Mouse (Mus musculus) limb, embryonic 11.5 days (tissue): Measurements from ENCODE around the gene Rbm11. TPM values are rescaled to one million over a fixed set of nuclear protein-coding genes. Genes with fewer than 3 reads are reported as not detected.

ENCODE experiments used
- ATAC-seq: fragments of 200-750 bp; cut with Nextera tagmentation; 2 replicates; pipeline ENCODE4 v1.8.0; 2017; ENCODE audit warnings: low read depth; ENCODE audit not compliant: insufficient number of reproducible peaks, low FRiP score, low TSS enrichment
- DNase-seq: peaks from one replicate; pipeline ENCODE4 v3.0.0-alpha.2; 2015; ENCODE audit warnings: low spot score
- H3K27ac ChIP-seq: fragments of 300-500 bp; sonication (generic); replicated peaks from 2 replicates; pipeline ENCODE4 v1.5.1; 2014; ENCODE audit warnings: low read depth, mild to moderate bottlenecking, low read length
- H3K27me3 ChIP-seq: fragments of 300-500 bp; sonication (generic); 2 replicates; pipeline ENCODE4 v1.6.1; 2014; ENCODE audit warnings: mild to moderate bottlenecking, low read length, mixed read lengths; ENCODE audit not compliant: control insufficient read depth, insufficient read depth
- H3K36me3 ChIP-seq: fragments of 300-500 bp; sonication (generic); 2 replicates; pipeline ENCODE4 v1.6.1; 2014; ENCODE audit warnings: mild to moderate bottlenecking, low read length, moderate library complexity, mixed read lengths; ENCODE audit not compliant: control insufficient read depth, insufficient read depth
- H3K4me1 ChIP-seq: fragments of 300-500 bp; sonication (generic); 2 replicates; pipeline ENCODE4 v1.6.1; 2014; ENCODE audit warnings: low read length, mixed read lengths; ENCODE audit not compliant: control insufficient read depth, insufficient read depth
- H3K4me2 ChIP-seq: fragments of 300-500 bp; sonication (generic); 2 replicates; pipeline ENCODE4 v1.6.1; 2014; ENCODE audit warnings: low read depth, mild to moderate bottlenecking, moderate library complexity; ENCODE audit not compliant: severe bottlenecking
- H3K4me3 ChIP-seq: fragments of 300-500 bp; sonication (generic); 2 replicates; pipeline ENCODE4 v1.5.1; 2014; ENCODE audit warnings: low read depth, low read length
- H3K9ac ChIP-seq: fragments of 300-500 bp; sonication (generic); 2 replicates; pipeline ENCODE4 v1.6.1; 2014; ENCODE audit warnings: mild to moderate bottlenecking, low read length
- H3K9me3 ChIP-seq: fragments of 300-500 bp; sonication (generic); 2 replicates; pipeline ENCODE4 v1.6.1; 2016; ENCODE audit warnings: low read length; ENCODE audit not compliant: control insufficient read depth
- WGBS: fragments of 180-500 bp; shearing (Covaris S2); extraction: QIAGEN DNeasy Blood & Tissue Kit; methylation state at CpG from one replicate; pipeline ENCODE4 v1.1.7; 2014; 5-methylcytosine and 5-hydroxymethylcytosine counted together
- polyA plus RNA-seq: library from polyadenylated mRNA; unstranded; fragments of >200 nt; fragmentation: Nextera tagmentation; extraction: Ambion mirVana; gene quantifications from 2 replicates; pipeline ENCODE4 v1.2.1, GENCODE M21; 2014

Rbm11 gene
- polyA plus RNA-seq = 0.17 and 0.35 TPM in 2 replicates

DNA sequence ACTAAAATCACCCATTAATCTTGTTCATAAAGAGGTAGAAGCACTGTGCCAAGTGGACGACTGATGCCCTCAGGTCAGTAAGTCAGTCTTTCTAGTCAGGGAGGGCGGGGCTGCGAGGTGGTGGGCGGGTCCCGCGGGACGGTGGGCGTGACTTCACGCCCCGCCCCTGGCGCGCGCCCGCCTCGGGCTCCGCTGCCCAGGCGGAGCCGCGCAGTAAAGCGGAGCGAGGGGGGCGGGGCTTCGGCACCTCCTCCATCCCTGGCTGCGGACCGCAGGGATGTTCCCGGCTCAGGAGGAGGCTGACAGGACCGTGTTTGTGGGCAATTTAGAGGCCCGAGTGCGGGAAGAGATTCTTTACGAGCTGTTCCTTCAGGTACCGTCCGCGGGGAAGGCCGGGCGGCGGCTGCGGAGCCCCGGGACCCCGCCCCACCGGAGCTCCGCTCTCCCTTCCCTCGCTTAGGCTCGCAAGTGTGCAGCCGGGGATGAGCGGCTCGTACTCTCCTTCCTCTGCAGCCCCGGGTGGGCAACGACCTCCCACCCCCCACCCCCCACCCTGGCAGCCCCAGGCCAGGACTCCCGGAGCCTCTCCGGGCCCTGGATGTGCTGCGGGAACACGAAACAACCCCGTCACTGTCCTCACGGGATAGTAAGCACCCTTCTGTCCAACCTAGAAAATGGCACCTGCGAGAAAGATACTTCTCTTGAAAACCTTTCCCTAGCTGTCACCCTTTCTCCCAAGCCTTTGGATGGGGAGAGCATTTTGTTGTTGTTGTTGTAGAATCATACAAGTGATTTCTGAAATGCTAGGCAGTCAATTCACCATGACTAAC, at the start of gene Rbm11:
Gene Rbm11, plus strand, starts transcription at position 174 of the 830 bp plus-strand sequence.
- H3K4me2 ChIP-seq = peak within 1 kb of the TSS; percentile 88
- no peaks in the 10 kb centered on the region for H3K9me3 ChIP-seq
- no peaks in the 10 kb centered on the region for H3K36me3 ChIP-seq
- H3K9ac ChIP-seq = peak within 1 kb of the TSS; percentile 41; the same call in 1 of the 2 replicates
- ATAC-seq (peak; percentile 95), DNase-seq (peak; percentile 83)
- H3K27ac ChIP-seq = no peak within 1 kb of the TSS
- H3K27me3 ChIP-seq = no peaks in the 10 kb centered on the region
- no peaks in the 10 kb centered on the region for H3K4me1 ChIP-seq
- peak within 1 kb of the TSS; percentile 70 for H3K4me3 ChIP-seq
- under 1% methylated on average over 52 of the region's 55 CpGs for WGBS

DNA sequence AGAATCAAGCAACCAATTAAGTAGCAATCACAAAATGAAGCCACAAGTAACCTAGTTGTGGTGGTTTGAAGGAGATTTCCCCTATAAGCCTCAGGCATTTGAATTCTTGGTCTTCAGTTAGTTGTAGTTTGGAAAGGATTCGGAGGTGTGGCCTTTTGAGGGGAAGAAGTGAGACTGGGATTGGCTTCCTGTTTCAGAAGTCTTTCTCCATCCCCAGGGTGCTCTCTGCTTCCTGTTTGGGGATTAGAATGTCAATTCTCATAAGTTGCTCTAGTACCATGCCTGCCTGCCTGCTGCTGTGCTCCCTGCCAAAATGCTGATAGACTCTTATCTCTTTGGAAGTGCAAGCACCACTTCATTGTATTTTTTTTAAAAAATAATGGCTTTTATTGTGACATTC, 47.3 kb upstream of the Rbm11 start:
- no peak overlapping the region for H3K4me3 ChIP-seq
- H3K27me3 ChIP-seq = no peaks in the 10 kb centered on the region
- no peak overlapping the region for H3K9ac ChIP-seq
- no peak overlapping the region for H3K4me2 ChIP-seq
- no peaks in the 10 kb centered on the region for H3K36me3 ChIP-seq
- H3K9me3 ChIP-seq = no peaks in the 10 kb centered on the region
- H3K4me1 ChIP-seq = no peaks in the 10 kb centered on the region
- H3K27ac ChIP-seq = no peak overlapping the region
- ATAC-seq (no peak), DNase-seq (no peak)
- 87% methylated on average over 1 of the region's 1 CpGs for WGBS

DNA sequence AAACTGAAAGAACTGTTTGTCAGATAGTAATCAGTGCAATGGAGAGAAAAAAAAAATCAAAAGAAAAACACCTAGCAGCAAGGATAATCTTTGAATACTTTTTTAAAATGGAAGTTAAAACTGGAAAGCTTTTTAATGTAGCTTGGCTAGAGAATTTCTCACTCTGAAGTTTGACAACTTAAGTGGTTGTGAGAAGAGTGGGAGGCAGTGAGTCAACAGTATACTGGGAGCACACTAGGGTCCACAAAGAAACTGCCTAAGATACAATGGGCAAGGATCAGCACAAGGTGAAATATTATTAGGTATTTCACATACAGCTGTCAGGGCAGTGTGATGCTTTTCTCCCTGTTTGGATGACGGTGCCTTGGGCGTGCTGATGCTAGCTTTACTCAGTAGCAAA, 29.7 kb upstream of the Rbm11 start:
- WGBS = 94% methylated on average over 2 of the region's 2 CpGs

DNA sequence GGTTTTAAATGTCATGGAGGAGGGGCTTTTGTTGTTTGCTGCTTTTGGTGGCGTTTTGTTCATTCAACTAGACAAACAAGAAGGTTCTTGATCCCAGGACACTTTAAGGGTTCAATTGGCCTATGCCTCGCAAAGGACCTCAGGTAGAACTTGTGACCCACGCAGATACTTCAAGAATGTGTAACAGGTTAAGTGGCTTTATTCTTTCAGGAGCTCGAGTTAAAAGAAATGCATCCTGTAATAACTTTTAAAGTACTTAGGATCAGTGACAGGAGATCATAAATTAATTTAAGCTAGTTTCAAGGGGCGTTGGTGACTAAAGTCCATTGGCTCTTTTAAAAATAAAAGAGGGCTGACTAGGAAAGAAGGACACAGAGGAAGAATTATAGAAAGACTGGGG, 10.4 kb upstream of the Rbm11 start:
- 45% methylated on average over 5 of the region's 5 CpGs for WGBS
- no peak for ATAC-seq
- Histone ChIP-seq H3K9ac (no peak overlapping the region), H3K27ac (no peak overlapping the region), H3K4me3 (no peak overlapping the region), H3K36me3 (no peaks in the 10 kb centered on the region), H3K27me3 (no peaks in the 10 kb centered on the region), H3K4me2 (no peak overlapping the region), H3K9me3 (no peaks in the 10 kb centered on the region), H3K4me1 (no peaks in the 10 kb centered on the region)
- no peak for DNase-seq

More for the DNA sequence above, 29.7 kb upstream of the Rbm11 start:
- Histone ChIP-seq H3K27me3 (no peaks in the 10 kb centered on the region), H3K4me3 (no peak overlapping the region), H3K9ac (no peak overlapping the region), H3K4me1 (no peaks in the 10 kb centered on the region), H3K9me3 (no peaks in the 10 kb centered on the region), H3K27ac (no peak overlapping the region), H3K4me2 (no peak overlapping the region), H3K36me3 (no peaks in the 10 kb centered on the region)
- DNase-seq (no peak), ATAC-seq (no peak)

DNA sequence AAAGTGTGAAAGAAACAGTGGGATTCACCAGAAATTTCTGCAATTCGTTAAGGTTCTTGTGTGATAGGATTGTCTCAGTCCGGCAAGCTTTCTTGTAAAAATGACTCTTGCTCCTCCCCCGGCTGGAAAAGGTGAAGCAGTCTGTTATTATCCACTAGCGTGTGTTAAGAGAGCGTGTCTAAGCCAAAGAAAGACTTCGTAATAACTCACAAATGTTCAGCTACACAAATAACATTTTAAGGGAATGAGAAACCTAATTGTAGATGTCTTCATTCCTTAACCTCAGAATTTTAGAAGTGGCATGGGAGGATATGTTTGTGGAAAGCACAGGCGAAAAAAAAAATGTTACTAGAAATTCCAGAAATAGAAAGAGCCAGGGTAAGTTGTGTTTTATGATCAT, 6.7 kb upstream of the Rbm11 start, which contains the start of gene Lipi:
Gene Lipi, minus strand, starts transcription at position 101 of the 400 bp plus-strand sequence.
- Histone ChIP-seq H3K9ac (no peak within 1 kb of the TSS), H3K9me3 (no peaks in the 10 kb centered on the region), H3K4me2 (no peak within 1 kb of the TSS), H3K4me1 (no peaks in the 10 kb centered on the region), H3K4me3 (no peak within 1 kb of the TSS), H3K27ac (no peak within 1 kb of the TSS), H3K36me3 (no peaks in the 10 kb centered on the region), H3K27me3 (no peaks in the 10 kb centered on the region)
- DNase-seq (no peak), ATAC-seq (no peak)
- 75% methylated on average over 7 of the region's 7 CpGs for WGBS

DNA sequence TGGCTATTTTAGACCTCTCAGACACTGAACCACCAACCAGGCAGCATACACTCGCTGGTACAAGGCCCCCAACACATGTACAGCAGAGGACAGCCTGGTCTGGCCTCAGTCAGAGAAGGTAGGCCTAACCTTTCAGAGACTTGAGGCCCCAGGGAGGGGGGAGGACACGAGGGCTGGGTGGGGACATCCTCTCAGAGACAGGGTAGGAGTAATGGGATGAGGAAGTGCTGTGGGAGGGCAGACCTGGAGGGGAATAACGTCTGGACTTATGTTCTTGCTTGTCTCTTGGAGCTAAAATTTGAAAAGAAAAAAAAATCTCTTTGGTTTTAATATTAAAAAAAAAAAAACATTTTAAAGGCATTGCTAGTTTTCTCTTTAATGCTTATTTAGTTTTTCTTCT, 6.2 kb upstream of the Rbm11 start:
- DNase-seq = no peak
- H3K27me3 ChIP-seq = no peaks in the 10 kb centered on the region
- H3K4me3 ChIP-seq = no peak overlapping the region
- H3K9ac ChIP-seq = no peak overlapping the region
- H3K4me2 ChIP-seq = no peak overlapping the region
- no peak overlapping the region for H3K27ac ChIP-seq
- H3K9me3 ChIP-seq = no peaks in the 10 kb centered on the region
- H3K36me3 ChIP-seq = no peaks in the 10 kb centered on the region
- WGBS = 30% methylated on average over 3 of the region's 3 CpGs
- H3K4me1 ChIP-seq = no peaks in the 10 kb centered on the region
- ATAC-seq = no peak

DNA sequence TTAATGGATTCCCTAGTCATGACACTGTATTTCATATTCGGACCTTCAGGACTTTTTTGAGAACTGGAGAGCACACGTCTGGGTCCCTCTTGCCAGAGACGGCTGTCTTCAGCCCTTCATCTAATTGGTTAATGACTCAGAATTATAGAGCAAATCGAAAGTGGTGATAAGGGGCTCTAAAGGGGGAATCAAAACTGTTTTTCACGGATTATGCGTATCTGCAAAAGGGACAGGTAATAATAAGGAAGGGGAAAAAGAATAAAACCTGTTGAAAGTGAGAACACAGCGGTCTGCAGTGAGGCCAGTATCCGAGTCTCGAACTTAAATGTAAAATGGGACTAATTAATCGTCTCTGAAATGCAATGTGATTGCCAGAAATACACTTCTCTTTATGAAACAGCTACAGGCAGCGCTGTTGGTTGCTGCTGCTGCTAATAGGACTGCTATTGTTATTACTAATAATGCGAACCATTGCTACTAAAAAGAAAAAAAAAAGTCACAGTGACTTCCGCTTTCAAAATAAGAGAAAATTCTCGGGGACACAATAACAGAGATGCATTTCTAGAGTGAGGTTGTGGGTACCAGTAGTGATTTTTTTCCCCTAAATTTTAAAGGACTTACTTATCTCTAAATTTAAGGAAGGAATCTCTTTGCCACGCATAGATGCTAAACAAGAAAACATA, 998 bp downstream of the Rbm11 start:
- H3K9me3 ChIP-seq = no peaks in the 10 kb centered on the region
- no peak for ATAC-seq
- no peak overlapping the region for H3K9ac ChIP-seq

DNA sequence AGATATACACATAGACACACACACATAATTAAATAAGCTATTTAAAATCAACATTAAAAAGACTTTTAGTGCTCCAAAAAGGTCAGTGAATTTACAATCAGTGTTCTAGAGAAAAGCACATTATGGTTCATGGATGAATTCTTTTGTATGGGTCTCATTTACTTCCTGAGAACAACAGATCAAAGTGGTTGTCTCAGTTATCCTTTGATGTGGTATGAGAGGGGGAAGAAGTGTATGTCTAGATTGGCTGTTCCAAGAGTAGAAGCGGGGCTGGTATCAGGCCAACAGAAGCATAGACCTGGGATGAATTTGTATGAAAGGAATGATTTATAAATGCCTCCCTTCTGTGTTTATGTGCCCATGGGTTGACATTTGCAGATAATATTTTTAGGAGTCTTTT, 13.8 kb downstream of the Rbm11 start:
- H3K27ac ChIP-seq = no peak overlapping the region
- H3K4me2 ChIP-seq = no peak overlapping the region
- H3K36me3 ChIP-seq = no peaks in the 10 kb centered on the region
- no peak overlapping the region for H3K4me3 ChIP-seq
- H3K27me3 ChIP-seq = no peaks in the 10 kb centered on the region
- DNase-seq = no peak
- WGBS = 75% methylated on average over 1 of the region's 1 CpGs
- ATAC-seq = no peak
- H3K9ac ChIP-seq = no peak overlapping the region
- H3K4me1 ChIP-seq = no peaks in the 10 kb centered on the region
- H3K9me3 ChIP-seq = no peaks in the 10 kb centered on the region

More for the DNA sequence above, 998 bp downstream of the Rbm11 start:
- Histone ChIP-seq H3K27me3 (no peaks in the 10 kb centered on the region), H3K36me3 (no peaks in the 10 kb centered on the region), H3K27ac (no peak overlapping the region), H3K4me2 (peak overlapping the region; percentile 88), H3K4me3 (peak overlapping the region; percentile 70), H3K4me1 (no peaks in the 10 kb centered on the region)
- WGBS = 19% methylated on average over 15 of the region's 15 CpGs
- DNase-seq = no peak
